Mouse (Mus musculus) spleen, adult 12 weeks (tissue): ENCODE data around the gene A3galt2.
A peak's percentile ranks its signal among the peaks of the same experiment; 100 is the strongest.

Experiments
- DNase-seq: peaks from one replicate; pipeline ENCODE4 v3.0.0; 2022; ENCODE audit warnings: low spot score

The A3galt2 gene

GRCm38 (mm10) chr4:128801675-128802465 lies 46.7 kb downstream of the A3galt2 start:
- no peak for DNase-seq

- DNase-seq = no peak
These were observed 48.4 kb downstream of the A3galt2 start for GRCm38 (mm10) chr4:128803569-128803968.

DNA sequence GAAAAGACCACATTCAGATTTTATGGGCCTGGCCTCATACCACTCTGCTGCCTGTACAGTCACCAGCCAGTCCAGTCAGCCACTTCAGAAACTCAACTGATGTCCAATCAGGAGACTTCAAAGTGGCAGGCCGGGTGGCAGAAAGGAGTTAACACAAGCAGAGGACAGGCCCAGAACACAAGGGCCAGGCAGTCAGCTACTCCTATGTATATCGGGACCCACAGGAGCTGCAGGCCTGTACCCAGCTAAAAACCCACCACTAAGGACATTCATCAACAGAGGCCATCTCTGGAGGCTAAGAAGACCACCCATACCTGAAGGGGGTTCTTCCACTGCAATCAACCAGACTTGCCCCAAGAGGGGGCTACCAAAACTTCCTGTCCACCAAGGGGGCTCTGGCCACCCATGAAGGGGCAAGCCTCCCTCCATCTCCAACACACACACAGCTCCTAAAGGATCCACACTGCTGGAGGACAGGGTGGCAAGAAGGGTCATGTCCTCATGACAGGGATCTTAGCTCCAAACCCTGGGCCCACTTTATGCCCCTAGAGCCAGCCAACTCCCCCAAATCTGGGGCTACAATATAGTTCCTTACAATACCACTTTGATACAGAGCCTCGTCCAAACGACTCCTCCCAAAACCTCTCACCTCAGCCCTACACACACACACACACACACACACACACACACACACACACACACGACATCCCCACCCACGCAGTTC lies 49.4 kb downstream of the A3galt2 start:
- no peak for DNase-seq

DNA sequence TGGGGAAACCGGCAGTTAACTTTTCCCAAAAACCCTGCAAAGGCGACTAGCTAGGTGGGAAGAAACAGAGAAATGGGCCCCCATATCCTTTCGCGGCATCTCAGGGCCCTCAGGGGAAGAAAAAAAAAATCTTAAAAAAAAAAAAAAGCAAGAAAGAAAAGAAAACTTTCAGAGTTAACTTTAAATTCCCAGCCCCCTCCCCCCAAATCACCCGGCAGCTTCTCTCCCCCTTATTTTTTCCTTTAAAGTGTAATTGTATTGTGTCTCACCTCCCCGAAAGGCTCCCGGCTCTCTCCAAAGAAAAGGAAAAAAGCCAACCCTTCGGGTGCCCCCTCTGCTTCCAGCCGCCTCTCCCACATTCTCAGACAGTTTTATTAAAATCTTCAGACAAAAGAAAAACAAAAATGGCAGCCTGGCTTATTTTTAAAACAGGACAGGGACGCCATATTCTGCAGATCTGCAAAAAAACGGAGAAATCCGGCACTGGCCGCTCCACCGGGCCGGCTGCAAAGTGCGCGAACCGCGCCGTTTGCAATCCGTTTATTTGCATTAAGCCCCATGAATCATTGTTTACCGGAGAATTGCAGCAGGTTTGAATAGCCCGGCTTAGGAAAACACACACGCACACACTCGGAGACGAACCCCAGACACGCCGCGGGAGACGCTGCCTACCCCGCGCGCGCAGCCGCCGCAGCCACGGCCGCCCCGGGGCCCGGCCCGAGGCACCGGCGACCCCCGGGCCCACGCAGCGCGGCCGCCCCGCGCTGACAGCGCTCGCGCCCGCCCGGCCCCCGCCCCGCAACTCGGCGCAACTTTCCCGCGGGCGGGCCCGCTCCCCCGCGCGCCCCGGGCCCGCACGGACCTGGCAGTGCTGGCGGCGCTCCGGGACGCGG lies 50.2 kb downstream of the A3galt2 start:
- no peak for DNase-seq

GRCm38 (mm10) chr4:128806043-128806826 lies 51.1 kb downstream of the A3galt2 start, which contains the start of gene Zfp362:
Gene Zfp362 (minus strand): TSS chr4:128806045.
- DNase-seq = peak; percentile 15

GRCm38 (mm10) chr4:128806827-128807179 lies 51.6 kb downstream of the A3galt2 start:
- DNase-seq = peak; percentile 28

- peak; percentile 41 for DNase-seq
These were observed 56.4 kb downstream of the A3galt2 start for GRCm38 (mm10) chr4:128811382-128812056.

GRCm38 (mm10) chr4:128817011-128817410 lies 61.8 kb downstream of the A3galt2 start:
- no peak for DNase-seq
